Mouse (Mus musculus): ENCODE data around the gene Rcc1l. TPM values are rescaled to one million over a fixed set of nuclear protein-coding genes. Genes with fewer than 3 reads are reported as not detected.

Gene Rcc1l
- total and polyA plus RNA-seq, 2 experiments from 2014 or later: 16.2 to 21.2 TPM

GRCm38 (mm10) chr5:134137933-134138332 lies 38.6 kb downstream of the Rcc1l start:
- Histone ChIP-seq H3K4me2 (ENCODE audit: low read depth, low read length, poor library complexity, severe bottlenecking) (no peak overlapping the region), H3K27me3 (ENCODE audit: insufficient read depth, low read length) (no peaks in the 10 kb centered on the region), H3K9ac (replicated peaks; ENCODE audit: low read length, poor library complexity, severe bottlenecking) (no peak overlapping the region), H3K36me3 (ENCODE audit: insufficient read depth, low read length) (peaks cover 70% of the 10 kb centered on the region), H3K4me1 (ENCODE audit: insufficient read depth, low read length) (no peaks in the 10 kb centered on the region), H3K9me3 (ENCODE audit: low read length) (no peaks in the 10 kb centered on the region), H3K27ac (ENCODE audit: low read depth, low read length) (no peak overlapping the region), H3K4me3 (ENCODE audit: low read depth, low read length) (no peak overlapping the region)
- ATAC-seq (ENCODE audit: low FRiP score): no peak
- no peak for DNase-seq (ENCODE audit: low spot score)
- 80% methylated on average over 5 of the region's 5 CpGs for WGBS
- TF ChIP-seq CTCF (IDR thresholded peaks at IDR 0.05): no peak

- Histone ChIP-seq H3K9me3 (ENCODE audit: low read length) (no peaks in the 10 kb centered on the region), H3K4me3 (ENCODE audit: low read depth, low read length) (no peak overlapping the region), H3K4me1 (ENCODE audit: insufficient read depth, low read length) (no peaks in the 10 kb centered on the region), H3K36me3 (ENCODE audit: insufficient read depth, low read length) (peaks cover 61% of the 10 kb centered on the region), H3K27ac (ENCODE audit: low read depth, low read length) (no peak overlapping the region), H3K4me2 (ENCODE audit: low read depth, low read length, poor library complexity, severe bottlenecking) (no peak overlapping the region), H3K9ac (replicated peaks; ENCODE audit: low read length, poor library complexity, severe bottlenecking) (no peak overlapping the region), H3K27me3 (ENCODE audit: insufficient read depth, low read length) (no peaks in the 10 kb centered on the region)
- ATAC-seq (ENCODE audit: low FRiP score): no peak
- 95% methylated on average over 12 of the region's 12 CpGs for WGBS
- TF ChIP-seq CTCF (IDR thresholded peaks at IDR 0.05): no peak
- DNase-seq (ENCODE audit: low spot score): no peak
Observed at GRCm38 (mm10) chr5:134136022-134136421, 40.6 kb downstream of the Rcc1l start.

- WGBS: 9% methylated on average over 4 of the region's 4 CpGs
- Histone ChIP-seq H3K27me3 (ENCODE audit: insufficient read depth, low read length) (no peaks in the 10 kb centered on the region), H3K9me3 (ENCODE audit: low read length) (no peaks in the 10 kb centered on the region), H3K4me1 (ENCODE audit: insufficient read depth, low read length) (no peaks in the 10 kb centered on the region), H3K27ac (ENCODE audit: low read depth, low read length) (peak overlapping the region; percentile 0; the same call in 1 of the 2 replicates), H3K4me2 (ENCODE audit: low read depth, low read length, poor library complexity, severe bottlenecking) (no peak overlapping the region), H3K36me3 (ENCODE audit: insufficient read depth, low read length) (peaks cover 40% of the 10 kb centered on the region), H3K4me3 (ENCODE audit: low read depth, low read length) (no peak overlapping the region), H3K9ac (replicated peaks; ENCODE audit: low read length, poor library complexity, severe bottlenecking) (no peak overlapping the region)
- ATAC-seq (ENCODE audit: low FRiP score) (no peak), DNase-seq (ENCODE audit: low spot score) (peak; percentile 80)
- TF ChIP-seq CTCF (IDR thresholded peaks at IDR 0.05): no peak
Observed at GRCm38 (mm10) chr5:134131586-134131985, 45.0 kb downstream of the Rcc1l start.

- Histone ChIP-seq H3K9me3 (ENCODE audit: low read length) (no peaks in the 10 kb centered on the region), H3K4me2 (ENCODE audit: low read depth, low read length, poor library complexity, severe bottlenecking) (no peak overlapping the region), H3K4me1 (ENCODE audit: insufficient read depth, low read length) (no peaks in the 10 kb centered on the region), H3K27me3 (ENCODE audit: insufficient read depth, low read length) (no peaks in the 10 kb centered on the region), H3K9ac (replicated peaks; ENCODE audit: low read length, poor library complexity, severe bottlenecking) (no peak overlapping the region), H3K4me3 (ENCODE audit: low read depth, low read length) (no peak overlapping the region), H3K27ac (ENCODE audit: low read depth, low read length) (no peak overlapping the region), H3K36me3 (ENCODE audit: insufficient read depth, low read length) (peaks cover 14% of the 10 kb centered on the region; the same call in 1 of the 2 replicates)
- WGBS: 93% methylated on average over 2 of the region's 2 CpGs
- no peak for ATAC-seq (ENCODE audit: low FRiP score)
- no peak for TF ChIP-seq CTCF (IDR thresholded peaks at IDR 0.05)
- no peak for DNase-seq (ENCODE audit: low spot score)
Observed at GRCm38 (mm10) chr5:134126232-134126631, 50.3 kb downstream of the Rcc1l start.

- ATAC-seq (ENCODE audit: low FRiP score) (no peak), DNase-seq (ENCODE audit: low spot score) (no peak)
- no peaks in the 10 kb centered on the region for H3K27me3 ChIP-seq (ENCODE audit: insufficient read depth, low read length)
- 76% methylated on average over 6 of the region's 6 CpGs for WGBS
- no peak overlapping the region for H3K9ac ChIP-seq (replicated peaks; ENCODE audit: low read length, poor library complexity, severe bottlenecking)
- H3K4me1 ChIP-seq (ENCODE audit: insufficient read depth, low read length): no peaks in the 10 kb centered on the region
- no peaks in the 10 kb centered on the region for H3K9me3 ChIP-seq (ENCODE audit: low read length)
- TF ChIP-seq CTCF (IDR thresholded peaks at IDR 0.05): no peak
- no peak overlapping the region for H3K4me3 ChIP-seq (ENCODE audit: low read depth, low read length)
- no peak overlapping the region for H3K4me2 ChIP-seq (ENCODE audit: low read depth, low read length, poor library complexity, severe bottlenecking)
- H3K27ac ChIP-seq (ENCODE audit: low read depth, low read length): no peak overlapping the region
- H3K36me3 ChIP-seq (ENCODE audit: insufficient read depth, low read length): peaks cover 17% of the 10 kb centered on the region
Observed at GRCm38 (mm10) chr5:134123846-134124245, 52.7 kb downstream of the Rcc1l start.

- H3K4me2 ChIP-seq (ENCODE audit: low read depth, low read length, poor library complexity, severe bottlenecking): no peak overlapping the region
- no peaks in the 10 kb centered on the region for H3K27me3 ChIP-seq (ENCODE audit: insufficient read depth, low read length)
- DNase-seq (ENCODE audit: low spot score) (no peak), ATAC-seq (ENCODE audit: low FRiP score) (no peak)
- H3K9ac ChIP-seq (replicated peaks; ENCODE audit: low read length, poor library complexity, severe bottlenecking): no peak overlapping the region
- no peaks in the 10 kb centered on the region for H3K4me1 ChIP-seq (ENCODE audit: insufficient read depth, low read length)
- peaks cover 19% of the 10 kb centered on the region for H3K36me3 ChIP-seq (ENCODE audit: insufficient read depth, low read length)
- 86% methylated on average over 3 of the region's 4 CpGs for WGBS
- H3K27ac ChIP-seq (ENCODE audit: low read depth, low read length): no peak overlapping the region
- H3K9me3 ChIP-seq (ENCODE audit: low read length): no peaks in the 10 kb centered on the region
- H3K4me3 ChIP-seq (ENCODE audit: low read depth, low read length): no peak overlapping the region
- TF ChIP-seq CTCF (IDR thresholded peaks at IDR 0.05): no peak
Observed at GRCm38 (mm10) chr5:134121893-134122259, 54.7 kb downstream of the Rcc1l start.

Measured in midbrain, postnatal 0 days (tissue).